Mouse (Mus musculus): ENCODE results near the gene Gm9922. TPM values are rescaled to one million over a fixed set of nuclear protein-coding genes. Genes with fewer than 3 reads are reported as not detected.

Gene Gm9922
- polyA plus RNA-seq, 1 experiment from 2014 or later, result 0.80 TPM

- WGBS, result under 1% methylated on average over 28 of the region's 28 CpGs
- no peak for ATAC-seq (ENCODE audit: insufficient number of reproducible peaks, low FRiP score, low TSS enrichment, low read depth)
- Histone ChIP-seq H3K9ac (ENCODE audit: low read length) (peak overlapping the region; percentile 46), H3K4me1 (ENCODE audit: control insufficient read depth, insufficient read depth, low read length) (no peaks in the 10 kb centered on the region), H3K36me3 (ENCODE audit: control insufficient read depth, insufficient read depth, low read length) (no peaks in the 10 kb centered on the region), H3K4me3 (ENCODE audit: low read depth, low read length) (peak overlapping the region; percentile 53), H3K27ac (replicated peaks; ENCODE audit: low read depth, low read length) (no peak overlapping the region), H3K27me3 (ENCODE audit: control insufficient read depth, insufficient read depth, low read length) (peaks cover 8% of the 10 kb centered on the region; the same call in 1 of the 2 replicates), H3K4me2 (ENCODE audit: low read depth, severe bottlenecking) (peak overlapping the region; percentile 97), H3K9me3 (ENCODE audit: control insufficient read depth, low read length) (no peaks in the 10 kb centered on the region)
- DNase-seq (ENCODE audit: low spot score), result no peak
Observed at GRCm38 (mm10) chr14:101729972-101730692, 518 bp upstream of the Gm9922 start.

DNA sequence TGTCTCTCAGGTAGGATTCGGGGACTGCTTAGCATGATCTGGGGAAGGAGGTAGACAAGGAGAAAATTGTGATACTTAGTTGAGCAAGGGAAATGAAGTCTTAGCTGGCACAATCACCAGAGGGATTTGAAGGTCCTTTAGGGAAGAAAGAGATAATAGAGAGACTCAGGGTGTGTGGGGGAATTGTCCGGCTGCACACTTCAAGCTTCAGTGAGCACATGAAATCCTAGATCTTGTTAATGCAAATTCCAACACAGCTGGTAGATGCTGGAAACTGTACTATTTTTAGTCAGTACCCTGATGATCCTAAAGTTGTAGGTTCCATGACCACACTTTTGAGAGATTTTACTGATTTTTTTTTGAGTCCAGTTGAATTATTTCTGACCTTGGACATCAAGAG lies 15.2 kb downstream of the Gm9922 start:
- H3K27ac ChIP-seq (replicated peaks; ENCODE audit: low read depth, low read length), result no peak overlapping the region
- WGBS, result 89% methylated on average over 2 of the region's 2 CpGs
- DNase-seq (ENCODE audit: low spot score) (no peak), ATAC-seq (ENCODE audit: insufficient number of reproducible peaks, low FRiP score, low TSS enrichment, low read depth) (no peak)
- no peaks in the 10 kb centered on the region for H3K36me3 ChIP-seq (ENCODE audit: control insufficient read depth, insufficient read depth, low read length)
- no peaks in the 10 kb centered on the region for H3K27me3 ChIP-seq (ENCODE audit: control insufficient read depth, insufficient read depth, low read length)
- no peak overlapping the region for H3K4me3 ChIP-seq (ENCODE audit: low read depth, low read length)
- no peaks in the 10 kb centered on the region for H3K4me1 ChIP-seq (ENCODE audit: control insufficient read depth, insufficient read depth, low read length)
- H3K9ac ChIP-seq (ENCODE audit: low read length), result no peak overlapping the region
- H3K4me2 ChIP-seq (ENCODE audit: low read depth, severe bottlenecking), result no peak overlapping the region
- H3K9me3 ChIP-seq (ENCODE audit: control insufficient read depth, low read length), result no peaks in the 10 kb centered on the region

DNA sequence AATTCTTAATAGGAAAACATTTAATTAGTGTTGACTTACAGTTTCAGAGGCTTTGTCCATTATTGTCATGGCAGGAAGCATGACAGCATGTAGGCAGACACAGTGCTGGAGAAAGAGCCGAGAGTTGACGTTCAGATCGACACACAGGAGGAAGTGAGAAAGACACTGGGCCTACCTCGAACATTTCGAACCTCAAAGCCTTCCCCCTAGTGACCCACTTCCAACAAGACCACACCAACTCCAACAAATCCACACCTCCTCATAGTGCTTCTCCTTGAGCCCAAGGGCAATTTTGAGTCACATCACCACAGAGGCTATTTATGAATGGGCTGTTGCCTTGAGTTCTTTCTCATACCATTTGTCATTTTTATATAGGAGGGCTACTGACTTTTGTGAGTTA lies 22.5 kb downstream of the Gm9922 start:
- Histone ChIP-seq H3K36me3 (ENCODE audit: control insufficient read depth, insufficient read depth, low read length) (no peaks in the 10 kb centered on the region), H3K9ac (ENCODE audit: low read length) (no peak overlapping the region), H3K9me3 (ENCODE audit: control insufficient read depth, low read length) (no peaks in the 10 kb centered on the region), H3K27ac (replicated peaks; ENCODE audit: low read depth, low read length) (no peak overlapping the region), H3K4me3 (ENCODE audit: low read depth, low read length) (no peak overlapping the region), H3K4me2 (ENCODE audit: low read depth, severe bottlenecking) (no peak overlapping the region), H3K27me3 (ENCODE audit: control insufficient read depth, insufficient read depth, low read length) (no peaks in the 10 kb centered on the region), H3K4me1 (ENCODE audit: control insufficient read depth, insufficient read depth, low read length) (no peaks in the 10 kb centered on the region)
- DNase-seq (ENCODE audit: low spot score), result no peak
- ATAC-seq (ENCODE audit: insufficient number of reproducible peaks, low FRiP score, low TSS enrichment, low read depth), result no peak
- 91% methylated on average over 5 of the region's 5 CpGs for WGBS

- Histone ChIP-seq H3K4me1 (ENCODE audit: control insufficient read depth, insufficient read depth, low read length) (no peaks in the 10 kb centered on the region), H3K36me3 (ENCODE audit: control insufficient read depth, insufficient read depth, low read length) (no peaks in the 10 kb centered on the region), H3K9me3 (ENCODE audit: control insufficient read depth, low read length) (no peaks in the 10 kb centered on the region), H3K27me3 (ENCODE audit: control insufficient read depth, insufficient read depth, low read length) (no peaks in the 10 kb centered on the region), H3K27ac (replicated peaks; ENCODE audit: low read depth, low read length) (no peak overlapping the region), H3K9ac (ENCODE audit: low read length) (no peak overlapping the region), H3K4me2 (ENCODE audit: low read depth, severe bottlenecking) (no peak overlapping the region), H3K4me3 (ENCODE audit: low read depth, low read length) (no peak overlapping the region)
- ATAC-seq (ENCODE audit: insufficient number of reproducible peaks, low FRiP score, low TSS enrichment, low read depth) (no peak), DNase-seq (ENCODE audit: low spot score) (no peak)
- 78% methylated on average over 4 of the region's 4 CpGs for WGBS
Observed at GRCm38 (mm10) chr14:101704479-101704878, 25.1 kb downstream of the Gm9922 start.

DNA sequence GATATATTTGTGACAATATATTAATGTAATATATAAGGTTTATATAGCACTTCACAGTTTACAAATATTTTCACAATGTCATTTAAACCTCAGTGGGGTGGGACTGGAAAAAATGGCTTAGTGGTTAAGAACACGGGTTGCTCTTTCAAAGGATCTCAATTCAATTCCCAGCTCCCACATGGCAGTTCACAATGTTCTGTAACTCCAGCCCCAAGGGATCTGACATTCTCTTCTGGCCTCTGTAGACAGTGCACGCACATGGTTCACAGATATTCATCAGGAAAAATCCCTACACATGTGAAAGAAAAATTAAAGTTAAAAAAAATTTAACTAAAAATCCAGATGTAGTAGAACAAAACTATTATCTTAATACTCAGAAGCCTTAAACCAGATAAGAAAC lies 41.2 kb downstream of the Gm9922 start:
- H3K9ac ChIP-seq (ENCODE audit: low read length), result no peak overlapping the region
- no peaks in the 10 kb centered on the region; the same call in 1 of the 2 replicates for H3K36me3 ChIP-seq (ENCODE audit: control insufficient read depth, insufficient read depth, low read length)
- H3K9me3 ChIP-seq (ENCODE audit: control insufficient read depth, low read length), result no peaks in the 10 kb centered on the region
- 90% methylated on average over 2 of the region's 2 CpGs for WGBS
- H3K4me1 ChIP-seq (ENCODE audit: control insufficient read depth, insufficient read depth, low read length), result no peaks in the 10 kb centered on the region
- no peak overlapping the region for H3K4me3 ChIP-seq (ENCODE audit: low read depth, low read length)
- no peak for DNase-seq (ENCODE audit: low spot score)
- no peak overlapping the region for H3K4me2 ChIP-seq (ENCODE audit: low read depth, severe bottlenecking)
- H3K27me3 ChIP-seq (ENCODE audit: control insufficient read depth, insufficient read depth, low read length), result no peaks in the 10 kb centered on the region
- no peak for ATAC-seq (ENCODE audit: insufficient number of reproducible peaks, low FRiP score, low TSS enrichment, low read depth)
- H3K27ac ChIP-seq (replicated peaks; ENCODE audit: low read depth, low read length), result no peak overlapping the region

DNA sequence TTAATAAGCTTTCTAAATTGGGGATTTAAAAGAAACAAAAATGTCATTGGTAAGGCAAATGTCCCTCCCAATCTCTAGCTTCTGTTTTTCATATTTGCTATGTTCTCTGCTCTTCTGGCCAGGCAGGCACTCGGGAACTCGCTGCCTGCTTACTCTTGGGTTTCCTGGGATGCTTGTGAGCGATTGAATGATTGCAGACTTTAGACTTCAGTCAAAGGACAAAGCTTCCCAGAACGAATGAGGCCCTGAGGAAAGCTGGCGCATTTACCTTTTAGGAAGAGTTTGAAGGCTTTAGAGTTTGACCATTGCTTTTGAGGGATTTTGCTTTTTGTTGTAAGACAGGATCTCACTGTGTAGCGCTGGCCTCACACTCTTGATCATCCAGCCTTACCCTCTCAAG lies 41.9 kb downstream of the Gm9922 start:
- Histone ChIP-seq H3K9me3 (ENCODE audit: control insufficient read depth, low read length) (no peaks in the 10 kb centered on the region), H3K4me3 (ENCODE audit: low read depth, low read length) (no peak overlapping the region), H3K36me3 (ENCODE audit: control insufficient read depth, insufficient read depth, low read length) (no peaks in the 10 kb centered on the region), H3K4me1 (ENCODE audit: control insufficient read depth, insufficient read depth, low read length) (no peaks in the 10 kb centered on the region), H3K27me3 (ENCODE audit: control insufficient read depth, insufficient read depth, low read length) (no peaks in the 10 kb centered on the region), H3K27ac (replicated peaks; ENCODE audit: low read depth, low read length) (no peak overlapping the region), H3K4me2 (ENCODE audit: low read depth, severe bottlenecking) (no peak overlapping the region), H3K9ac (ENCODE audit: low read length) (no peak overlapping the region)
- ATAC-seq (ENCODE audit: insufficient number of reproducible peaks, low FRiP score, low TSS enrichment, low read depth), result no peak
- DNase-seq (ENCODE audit: low spot score), result no peak
- WGBS, result 93% methylated on average over 6 of the region's 6 CpGs

Other genes starting within 250 kb of the Gm9922 start
- 6.3 and 7.0 TPM in 2 replicates for gene Tbc1d4, start 120.6 kb downstream of the Gm9922 start, polyA plus RNA-seq (2014; fragmentation: Nextera tagmentation; extraction: Ambion mirVana)
- 80.2 and 88.8 TPM in 2 replicates for gene Commd6, start 89.1 kb downstream of the Gm9922 start, polyA plus RNA-seq (2014; fragmentation: Nextera tagmentation; extraction: Ambion mirVana)
- gene Uchl3, start 75.8 kb downstream of the Gm9922 start, polyA plus RNA-seq (2014; fragmentation: Nextera tagmentation; extraction: Ambion mirVana), result 165 and 174 TPM in 2 replicates
- 6.5 and 7.1 TPM in 2 replicates for gene Lmo7, start 143 bp upstream of the Gm9922 start, polyA plus RNA-seq (2014; fragmentation: Nextera tagmentation; extraction: Ambion mirVana)

Measured in limb, embryonic 11.5 days (tissue).